Mouse (Mus musculus) heart, adult 8-10 months (tissue): ENCODE measurements around the gene Gm4724. TPM values are rescaled to one million over a fixed set of nuclear protein-coding genes. Genes with fewer than 3 reads are reported as not detected.
"Not testable (repeated sequence)": the region's sequence is repeated elsewhere in the genome, so short reads cannot be mapped to it uniquely, and the experiment has no call there.

Experiments used
- DNase-seq: peaks from one replicate; pipeline ENCODE4 v3.0.0; 2022; ENCODE audit warnings: low spot score
- total RNA-seq, 4 experiments: library from RNA; stranded (reverse); gene quantifications; 2 replicates each; pipeline ENCODE4 v1.2.4; 2022

Gene Gm4724
- total RNA-seq = 1 to 10 TPM; 1.1 to 4.6 (median 1.7) TPM

DNA sequence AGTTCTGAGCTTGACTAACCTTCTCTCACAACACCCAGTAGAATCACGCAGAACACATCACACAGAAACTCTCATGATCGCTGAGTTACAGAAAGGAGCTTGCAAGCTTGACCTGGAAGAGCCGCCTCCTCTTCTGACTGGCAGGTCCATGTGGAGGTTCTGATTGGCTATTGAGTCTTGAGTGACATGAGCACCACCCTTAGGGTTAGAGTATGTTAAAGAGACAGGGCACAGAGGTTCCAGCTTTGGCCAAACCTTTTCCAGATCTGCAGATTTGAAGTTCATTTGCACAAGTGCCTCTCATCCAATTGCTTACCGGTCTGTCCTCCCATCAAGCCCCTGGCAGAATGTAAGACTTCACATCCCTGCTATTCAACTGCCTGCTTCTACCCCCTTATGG is at the start of gene Gm4724:
Gene Gm4724 (minus strand): TSS at position 101 of the 400 bp plus-strand sequence.
- not testable (repeated sequence) for DNase-seq

DNA sequence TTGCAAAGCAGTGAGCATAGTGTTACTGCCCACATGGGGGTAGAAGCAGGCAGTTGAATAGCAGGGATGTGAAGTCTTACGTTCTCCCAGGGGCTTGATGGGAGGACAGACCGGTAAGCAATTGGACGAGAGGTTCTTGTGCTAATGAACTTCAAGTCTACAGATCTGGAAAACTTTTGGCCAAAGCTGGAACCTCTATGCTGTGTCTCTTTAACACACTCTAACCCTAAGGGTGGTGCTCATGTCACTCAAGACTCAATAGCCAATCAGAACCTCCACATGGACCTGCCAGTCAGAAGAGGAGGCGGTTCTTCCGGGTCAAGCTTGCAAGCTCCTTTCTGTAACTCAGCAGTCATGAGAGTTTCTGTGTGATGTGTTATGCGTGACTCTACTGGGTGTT is 34.1 kb upstream of the Gm4724 start, which contains the start of gene Zfp965:
Gene Zfp965 (plus strand): TSS at position 301 of the 400 bp plus-strand sequence.
- not testable (repeated sequence) for DNase-seq

Other genes starting within 250 kb of the Gm4724 start
- 10 to 100 TPM; 63.4 to 73.1 (median 66.0) TPM for gene Gm14391, start 228.9 kb downstream of the Gm4724 start, total RNA-seq
- gene Gm14440, start 160.7 kb downstream of the Gm4724 start, total RNA-seq = 10 to 100 TPM in 1 of 4 experiments, 1 to 10 TPM in 2, not detected in 1; 7.8 to 14.3 (median 8.5) TPM
- 10 to 100 TPM; 41.7 to 51.9 (median 45.0) TPM for gene Gm4631, start 97.6 kb downstream of the Gm4724 start, total RNA-seq
- 10 to 100 TPM; 34.9 to 58.6 (median 47.9) TPM for gene Zfp968, start 63.4 kb downstream of the Gm4724 start, total RNA-seq
- 10 to 100 TPM in 1 of 4 experiments, 1 to 10 TPM in 3; 5.3 to 12.3 (median 6.0) TPM for gene Zfp965, start 34.2 kb upstream of the Gm4724 start, total RNA-seq
- gene Gm11007, start 208.2 kb upstream of the Gm4724 start, total RNA-seq = under 1 TPM in 1 of 4 experiments, not detected in 3; 0.20 TPM